Mouse (Mus musculus) adrenal gland, adult (tissue): Measurements from ENCODE around the gene Spint3.
A peak's percentile ranks its signal among the peaks of the same experiment; 100 is the strongest.
"Not testable (repeated sequence)": the region's sequence is repeated elsewhere in the genome, so short reads cannot be mapped to it uniquely, and the experiment has no call there.

Source experiments
- DNase-seq, 2 experiments: peaks; one replicate each; pipeline ENCODE4 v3.0.0; 2022 to 2023; ENCODE audit warnings: low spot score in 1 of 2; ENCODE audit not compliant: inconsistent age in 2 of 2

The Spint3 gene

GRCm38 (mm10) chr2:164573359-164573758, at the start of gene Spint3:
Gene Spint3, minus strand, starts transcription at chr2:164573459.
- not testable (repeated sequence) for DNase-seq

GRCm38 (mm10) chr2:164621775-164622174, 48.5 kb upstream of the Spint3 start:
- DNase-seq = no peak

- DNase-seq = peak; percentile 12 to 37
Observed at GRCm38 (mm10) chr2:164619050-164619449, 45.8 kb upstream of the Spint3 start.

DNA sequence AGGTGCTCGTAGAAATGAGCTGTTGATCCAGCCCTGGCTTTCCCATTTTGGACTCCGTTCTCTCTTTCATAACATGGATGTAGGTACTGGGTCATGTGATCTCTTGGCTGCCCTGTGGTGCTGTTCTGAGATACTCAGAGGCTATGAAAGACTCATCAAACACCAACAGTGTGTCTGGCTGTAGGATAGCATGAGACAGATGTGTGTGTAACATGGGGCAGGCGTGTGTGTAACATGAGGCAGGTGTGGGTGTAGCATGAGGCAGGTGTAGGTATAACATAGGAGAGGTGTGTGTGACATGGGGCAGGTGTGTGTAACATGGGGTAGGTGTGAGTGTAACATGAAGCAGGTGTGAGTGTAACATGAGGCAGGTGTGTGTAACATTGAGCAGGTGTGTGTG, 42.1 kb upstream of the Spint3 start:
- DNase-seq = no peak

GRCm38 (mm10) chr2:164613471-164613870, 40.2 kb upstream of the Spint3 start, which contains the start of the genes Wfdc6b and Wfdc8:
Gene Wfdc6b, plus strand, starts transcription at chr2:164613522.
Gene Wfdc8, minus strand, starts transcription at chr2:164613626.
- peak; percentile 51 to 67 for DNase-seq

- peak; percentile 68 to 72 for DNase-seq
Observed at GRCm38 (mm10) chr2:164608781-164609180, 35.5 kb upstream of the Spint3 start.

DNA sequence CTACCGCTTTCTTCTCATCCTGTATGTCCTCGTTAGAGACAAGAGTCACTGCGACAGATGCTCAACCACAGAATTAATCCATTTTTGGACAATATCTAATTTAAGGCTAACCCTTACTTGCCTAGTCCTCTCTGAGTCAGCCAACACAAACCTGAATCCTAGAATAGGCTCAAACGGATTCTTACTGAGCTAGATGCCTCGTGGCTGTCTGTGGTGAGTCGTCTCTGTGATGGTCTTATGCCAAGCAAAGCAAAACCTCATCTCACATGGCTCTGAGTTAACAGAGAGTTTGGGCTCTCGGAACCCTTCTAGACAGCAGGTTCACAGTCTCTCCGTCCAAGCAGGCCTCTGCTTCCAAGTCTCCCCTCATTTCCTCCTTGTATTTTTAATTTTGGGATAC, 31.2 kb upstream of the Spint3 start:
- DNase-seq = no peak

DNA sequence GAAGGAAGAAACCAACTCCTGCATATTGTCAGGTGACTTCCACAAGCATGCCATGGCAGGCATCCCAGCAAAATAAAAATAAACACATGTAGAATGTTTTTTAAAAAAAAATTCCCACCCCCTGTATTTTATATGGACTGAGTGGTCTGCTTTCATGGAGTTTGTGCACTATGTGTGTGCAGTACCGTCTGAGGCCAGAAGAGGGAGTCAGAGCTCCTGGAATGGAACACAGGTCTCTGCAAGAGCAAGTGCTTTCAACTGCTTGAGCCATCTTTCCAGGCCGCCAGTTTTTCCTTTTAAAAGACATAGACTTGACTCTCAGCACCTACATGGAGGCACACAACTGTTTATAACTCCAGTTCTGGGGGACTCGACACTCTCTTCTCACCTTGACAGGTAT, 30.2 kb upstream of the Spint3 start:
- no peak for DNase-seq

- DNase-seq = no peak
Observed at GRCm38 (mm10) chr2:164600179-164600578, 26.9 kb upstream of the Spint3 start.

GRCm38 (mm10) chr2:164593494-164593893, 20.2 kb upstream of the Spint3 start, which contains the start of gene Eppin:
Gene Eppin, minus strand, starts transcription at chr2:164593594.
- DNase-seq = peak; percentile 31 to 47

- DNase-seq = peak; percentile 20 to 69
Observed at GRCm38 (mm10) chr2:164592014-164592413, 18.8 kb upstream of the Spint3 start.

GRCm38 (mm10) chr2:164585025-164585725, 11.9 kb upstream of the Spint3 start, which contains the start of gene Wfdc6a:
Gene Wfdc6a, minus strand, starts transcription at chr2:164585447.
- peak; percentile 49 to 56 for DNase-seq

- no peak for DNase-seq
Observed at GRCm38 (mm10) chr2:164567460-164567859, 5.8 kb downstream of the Spint3 start.

DNA sequence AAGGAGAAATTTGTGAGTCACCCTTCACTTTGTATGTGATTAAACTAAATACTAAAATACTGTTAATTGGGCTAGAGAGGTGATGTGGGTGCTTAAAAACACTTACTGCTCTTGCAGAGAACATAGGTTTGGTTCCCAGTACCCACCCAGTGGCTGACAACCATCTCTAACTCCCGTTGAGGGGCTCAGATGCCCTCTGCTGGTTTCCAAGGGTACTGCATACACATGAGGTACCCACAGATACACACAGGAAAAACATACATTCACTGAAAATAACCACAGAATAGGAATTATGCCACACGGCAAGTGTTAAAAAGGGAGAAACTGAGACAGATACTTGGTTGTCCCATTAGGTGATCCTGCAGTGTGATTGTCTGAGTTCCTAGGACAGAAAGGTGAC, 6.3 kb downstream of the Spint3 start:
- no peak for DNase-seq

DNA sequence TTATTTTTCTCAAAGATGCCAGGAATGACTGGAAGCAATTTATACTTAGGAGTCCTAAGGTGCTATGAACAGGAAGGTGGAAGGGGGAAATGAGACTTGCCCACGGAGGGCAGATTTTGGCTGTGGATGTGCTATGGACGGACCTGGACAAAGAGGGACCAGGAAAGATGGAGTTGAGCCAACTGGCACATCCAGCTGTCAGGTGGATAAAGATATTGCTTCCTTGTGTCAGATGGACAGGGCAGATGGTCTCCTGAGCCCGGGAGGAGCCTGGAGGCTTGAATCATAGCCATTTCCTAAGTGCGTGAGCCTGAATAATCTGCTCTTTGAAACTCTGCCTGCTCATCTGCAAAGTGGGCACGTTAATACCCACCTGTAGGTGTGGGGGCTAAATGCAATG, 8.9 kb downstream of the Spint3 start:
- no peak for DNase-seq

- DNase-seq = peak; percentile 19 to 60
Observed at GRCm38 (mm10) chr2:164563339-164564038, 9.8 kb downstream of the Spint3 start.

GRCm38 (mm10) chr2:164562391-164563188, 10.7 kb downstream of the Spint3 start, which contains the start of gene Wfdc2:
Gene Wfdc2, plus strand, starts transcription at chr2:164562413.
- DNase-seq = no peak

DNA sequence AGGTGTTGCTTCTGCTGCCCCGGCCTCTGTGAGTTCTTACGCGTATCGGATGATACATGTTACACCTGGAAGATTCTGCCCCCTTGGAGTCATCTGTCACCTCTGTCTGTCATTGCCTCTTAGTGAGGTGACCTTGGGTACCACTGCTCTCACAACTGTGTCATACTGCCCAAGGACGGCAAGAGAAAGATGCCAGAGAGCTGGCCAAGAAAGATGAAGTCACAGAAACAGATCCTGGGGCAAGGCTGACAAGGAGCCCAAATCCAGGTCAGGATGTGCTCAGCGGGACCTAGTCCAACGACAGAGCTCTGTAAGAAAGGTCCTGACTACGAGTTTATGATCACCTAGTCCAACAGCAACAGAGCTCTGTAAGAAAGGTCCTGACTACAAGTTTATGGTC, 13.2 kb downstream of the Spint3 start:
- DNase-seq = peak; percentile 73 to 79

- no peak for DNase-seq
Observed at GRCm38 (mm10) chr2:164558991-164559645, 14.1 kb downstream of the Spint3 start.

DNA sequence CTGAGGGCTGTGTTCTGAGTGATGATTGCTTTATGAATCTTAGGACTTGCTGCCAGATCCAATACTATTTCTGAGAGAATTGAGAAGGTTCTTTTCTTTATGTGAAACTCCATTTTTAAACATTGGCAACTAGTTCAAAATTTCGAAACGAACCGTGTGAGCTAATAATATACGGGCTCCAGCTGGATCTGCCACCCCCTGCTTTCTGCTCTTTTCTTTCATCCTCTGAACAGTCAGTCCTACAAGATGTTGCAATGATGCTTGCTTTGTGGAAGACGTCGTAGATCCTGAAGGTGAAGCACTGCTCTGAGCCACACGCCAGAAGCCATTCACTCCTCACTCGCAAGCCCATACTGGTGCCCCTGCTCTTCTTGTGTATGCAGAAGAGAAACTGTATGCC, 14.8 kb downstream of the Spint3 start:
- no peak for DNase-seq

DNA sequence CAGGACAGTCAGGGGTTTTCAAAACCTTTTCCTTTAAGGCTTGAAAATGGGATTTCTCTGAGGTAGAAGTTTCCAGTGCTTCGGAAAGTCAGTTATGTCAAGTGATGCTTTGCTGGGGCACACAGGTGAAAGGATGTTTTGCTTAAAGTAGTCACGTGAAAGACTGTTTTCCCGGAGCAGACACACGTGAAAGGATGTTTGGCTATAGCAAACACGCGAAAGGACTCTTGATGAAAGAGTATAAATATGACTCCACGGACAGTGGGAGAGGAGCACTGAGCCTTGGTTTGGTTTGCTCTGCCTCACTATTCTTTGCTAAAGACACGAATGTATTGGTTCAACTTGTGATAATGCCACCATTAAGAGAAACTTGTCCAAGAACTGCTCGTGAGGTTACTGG, 21.8 kb downstream of the Spint3 start:
- no peak for DNase-seq
